Mouse (Mus musculus) liver, embryonic 13.5 days (tissue): ENCODE data around the gene Sirpb1c. TPM values are rescaled to one million over a fixed set of nuclear protein-coding genes. Genes with fewer than 3 reads are reported as not detected.
"Not testable (repeated sequence)": the region's sequence is repeated elsewhere in the genome, so short reads cannot be mapped to it uniquely, and the experiment has no call there.

Experiments used
- ATAC-seq: fragments of 200-750 bp; cut with Nextera tagmentation; 2 replicates; pipeline ENCODE4 v1.8.0; 2017; ENCODE audit warnings: low read depth, mild to moderate bottlenecking, moderate number of reproducible peaks, moderate library complexity
- DNase-seq: peaks from one replicate; pipeline ENCODE4 v3.0.0; 2022
- H3K27ac ChIP-seq: fragments of 300-500 bp; sonication (generic); 2 replicates; pipeline ENCODE4 v1.5.1; 2015; ENCODE audit warnings: moderate library complexity, mild to moderate bottlenecking, inconsistent platforms
- H3K27me3 ChIP-seq: fragments of 300-500 bp; sonication (generic); 2 replicates; pipeline ENCODE4 v1.6.1; 2015; ENCODE audit warnings: mild to moderate bottlenecking, inconsistent platforms
- H3K36me3 ChIP-seq: fragments of 300-500 bp; sonication (generic); 2 replicates; pipeline ENCODE4 v1.6.1; 2015; ENCODE audit warnings: mild to moderate bottlenecking, inconsistent platforms
- H3K4me1 ChIP-seq: fragments of 300-500 bp; sonication (generic); replicated peaks from 2 replicates; pipeline ENCODE4 v1.6.1; 2015; ENCODE audit warnings: inconsistent platforms
- H3K4me2 ChIP-seq: fragments of 300-500 bp; sonication (generic); 2 replicates; pipeline ENCODE4 v1.6.1; 2015; ENCODE audit warnings: inconsistent platforms, mild to moderate bottlenecking, moderate library complexity
- H3K4me3 ChIP-seq: fragments of 300-500 bp; sonication (generic); replicated peaks from 2 replicates; pipeline ENCODE4 v1.5.1; 2015; ENCODE audit warnings: mild to moderate bottlenecking, inconsistent platforms
- H3K9ac ChIP-seq: fragments of 300-500 bp; sonication (generic); 2 replicates; pipeline ENCODE4 v1.6.1; 2015; ENCODE audit warnings: mild to moderate bottlenecking, inconsistent platforms
- H3K9me3 ChIP-seq: fragments of 300-500 bp; sonication (generic); replicated peaks from 2 replicates; pipeline ENCODE4 v1.6.1; 2016; ENCODE audit warnings: inconsistent platforms
- WGBS: fragments of 180-500 bp; shearing (Covaris S2); methylation state at CpG from one replicate; pipeline ENCODE4 v1.1.7; 2015; ENCODE audit not compliant: insufficient replicate concordance; 5-methylcytosine and 5-hydroxymethylcytosine counted together
- polyA plus RNA-seq: library from polyadenylated mRNA; unstranded; fragments of >200 nt; fragmentation: Nextera tagmentation; extraction: Ambion mirVana; gene quantifications from 2 replicates; pipeline ENCODE4 v1.2.1, GENCODE M21; 2015

Sirpb1c gene
- polyA plus RNA-seq: 0.08 TPM in 1 of 2 replicates, not detected in the other

- H3K27ac ChIP-seq: not testable (repeated sequence)
Observed at GRCm38 (mm10) chr3:15848280-15848679, at the start of gene Sirpb1c. Gene Sirpb1c, minus strand, starts transcription at chr3:15848528.

GRCm38 (mm10) chr3:15886380-15886779 lies 38.1 kb upstream of the Sirpb1c start:
- no peak for ATAC-seq

More at GRCm38 (mm10) chr3:15848280-15848679, at the start of gene Sirpb1c:
- not testable (repeated sequence) for H3K4me1 ChIP-seq, ATAC-seq, DNase-seq, H3K27me3 ChIP-seq, H3K4me2 ChIP-seq, H3K36me3 ChIP-seq, H3K4me3 ChIP-seq, H3K9me3 ChIP-seq, H3K9ac ChIP-seq
- WGBS: 50% methylated on average over 1 of the region's 1 CpGs

GRCm38 (mm10) chr3:15855773-15856172 lies 7.4 kb upstream of the Sirpb1c start:
- not testable (repeated sequence) for H3K4me3 ChIP-seq, H3K4me2 ChIP-seq, H3K4me1 ChIP-seq, DNase-seq, ATAC-seq, H3K27ac ChIP-seq, H3K9ac ChIP-seq, H3K9me3 ChIP-seq, H3K27me3 ChIP-seq, H3K36me3 ChIP-seq

More at GRCm38 (mm10) chr3:15886380-15886779, 38.1 kb upstream of the Sirpb1c start:
- Histone ChIP-seq H3K4me3 (no peak overlapping the region), H3K9me3 (no peaks in the 10 kb centered on the region), H3K4me1 (no peaks in the 10 kb centered on the region), H3K36me3 (no peaks in the 10 kb centered on the region), H3K27ac (no peak overlapping the region), H3K27me3 (no peaks in the 10 kb centered on the region), H3K9ac (no peak overlapping the region), H3K4me2 (no peak overlapping the region)
- 66% methylated on average over 3 of the region's 3 CpGs for WGBS
- DNase-seq: no peak

- H3K4me3 ChIP-seq: no peak overlapping the region
- DNase-seq: no peak
- no peaks in the 10 kb centered on the region for H3K27me3 ChIP-seq
- no peaks in the 10 kb centered on the region for H3K36me3 ChIP-seq
- no peak overlapping the region for H3K4me2 ChIP-seq
- H3K27ac ChIP-seq: no peak overlapping the region
- 75% methylated on average over 1 of the region's 1 CpGs for WGBS
- no peak for ATAC-seq
- 0 out of 2 replicates have a peak, but pooled peaks cover 4% of the 10 kb centered on the region for H3K9me3 ChIP-seq
- H3K4me1 ChIP-seq: no peaks in the 10 kb centered on the region
- H3K9ac ChIP-seq: no peak overlapping the region
Observed at GRCm38 (mm10) chr3:15849922-15850321, 1.6 kb upstream of the Sirpb1c start.

GRCm38 (mm10) chr3:15847332-15848047 lies 838 bp downstream of the Sirpb1c start:
- Histone ChIP-seq H3K27me3 (no peaks in the 10 kb centered on the region), H3K9ac (no peak overlapping the region), H3K36me3 (no peaks in the 10 kb centered on the region), H3K4me1 (no peaks in the 10 kb centered on the region), H3K4me2 (no peak overlapping the region), H3K9me3 (0 out of 2 replicates have a peak, but pooled peaks cover 4% of the 10 kb centered on the region), H3K27ac (no peak overlapping the region), H3K4me3 (no peak overlapping the region)
- ATAC-seq (no peak), DNase-seq (no peak)
- WGBS: 60% methylated on average over 3 of the region's 3 CpGs

GRCm38 (mm10) chr3:15773642-15774041 lies 74.7 kb downstream of the Sirpb1c start:
- H3K4me3 ChIP-seq, ATAC-seq, H3K36me3 ChIP-seq, H3K27ac ChIP-seq, H3K4me1 ChIP-seq, H3K4me2 ChIP-seq, H3K9me3 ChIP-seq, H3K9ac ChIP-seq, DNase-seq, H3K27me3 ChIP-seq: not testable (repeated sequence)
- WGBS: 38% methylated on average over 2 of the region's 2 CpGs

Other genes starting within 250 kb of the Sirpb1c start
- gene Gm5150, start 157.9 kb upstream of the Sirpb1c start, polyA plus RNA-seq: 0.37 and 0.43 TPM in 2 replicates